Mouse (Mus musculus) heart, postnatal 14 days (tissue): Measurements from ENCODE around the gene Gm20388. TPM values are rescaled to one million over a fixed set of nuclear protein-coding genes. Genes with fewer than 3 reads are reported as not detected.

ENCODE experiments used
- DNase-seq, 2 experiments: peaks; one replicate each; pipeline ENCODE4 v3.0.0; 2021 to 2022
- intact Hi-C: fragments of 180-260 bp; cut with DNase I; formaldehyde crosslinking; loops from one replicate; pipeline ENCODE4 v1.15.1; 2025
- total RNA-seq, 2 experiments: library from RNA; stranded (reverse); gene quantifications; 2 replicates each; pipeline ENCODE4 v1.2.3; 2021

Gm20388 gene
- total RNA-seq, 2 experiments from 2014 or later, result 0.24 TPM; not detected in 1

- DNase-seq, result no peak
- intact Hi-C loops, result loop anchor here (2.0 kb wide), 1 partner anchor 126 kb away; no protein-coding TSS in a partner anchor
Measured at GRCm38 (mm10) chr8:120408241-120409215, 497.9 kb downstream of the Gm20388 start.

- intact Hi-C loops, result loop anchor here (2.0 to 10.0 kb wide), 2 partner anchors 125 to 235 kb away; partner anchors contain the start of gene Fam92b
- no peak for DNase-seq
Measured at GRCm38 (mm10) chr8:120409371-120410013, 498.9 kb downstream of the Gm20388 start.

- intact Hi-C loops, result loop anchor here (10.0 kb wide), 1 partner anchor 236 kb away; the partner anchor contains the start of gene Fam92b
- no peak for DNase-seq
Measured at GRCm38 (mm10) chr8:120411059-120411458, 500.4 kb downstream of the Gm20388 start.

- intact Hi-C loops, result loop anchor here (10.0 kb wide), 1 partner anchor 237 kb away; the partner anchor contains the start of gene Fam92b
- DNase-seq, result no peak
Measured at GRCm38 (mm10) chr8:120411862-120412261, 501.2 kb downstream of the Gm20388 start.

GRCm38 (mm10) chr8:120412357-120412756 is 501.7 kb downstream of the Gm20388 start:
- intact Hi-C loops, result loop anchor here (10.0 kb wide), 1 partner anchor 238 kb away; the partner anchor contains the start of gene Fam92b
- no peak for DNase-seq

- DNase-seq, result no peak
- intact Hi-C loops, result loop anchor here (10.0 kb wide), 1 partner anchor 238 kb away; the partner anchor contains the start of gene Fam92b
Measured at GRCm38 (mm10) chr8:120412911-120413625, 502.4 kb downstream of the Gm20388 start.

GRCm38 (mm10) chr8:120413626-120413988 is 503.0 kb downstream of the Gm20388 start:
- intact Hi-C loops, result loop anchor here (10.0 kb wide), 1 partner anchor 239 kb away; the partner anchor contains the start of gene Fam92b

GRCm38 (mm10) chr8:120414216-120414615 is 503.6 kb downstream of the Gm20388 start:
- DNase-seq, result no peak
- intact Hi-C loops, result loop anchor here (10.0 kb wide), 1 partner anchor 239 kb away; the partner anchor contains the start of gene Fam92b

More at GRCm38 (mm10) chr8:120413626-120413988, 503.0 kb downstream of the Gm20388 start:
- no peak for DNase-seq

GRCm38 (mm10) chr8:120415474-120415873 is 504.8 kb downstream of the Gm20388 start:
- DNase-seq, result no peak
- intact Hi-C loops, result loop anchor here (5.0 to 10.0 kb wide), 2 partner anchors 72 to 241 kb away; partner anchors contain the start of gene Fam92b

GRCm38 (mm10) chr8:120416173-120416521 is 505.5 kb downstream of the Gm20388 start:
- no peak for DNase-seq
- intact Hi-C loops, result loop anchor here (5.0 to 10.0 kb wide), 2 partner anchors 71 to 241 kb away; partner anchors contain the start of gene Fam92b

- intact Hi-C loops, result loop anchor here (5.0 to 10.0 kb wide), 2 partner anchors 71 to 242 kb away; partner anchors contain the start of gene Fam92b
- peak; percentile 78 to 80 for DNase-seq
Measured at GRCm38 (mm10) chr8:120416522-120417394, 506.1 kb downstream of the Gm20388 start.

GRCm38 (mm10) chr8:120418188-120418587 is 507.5 kb downstream of the Gm20388 start:
- DNase-seq, result no peak
- intact Hi-C loops, result loop anchor here (5.0 to 10.0 kb wide), 2 partner anchors 69 to 243 kb away; partner anchors contain the start of gene Fam92b

- no peak for DNase-seq
- intact Hi-C loops, result loop anchor here (5.0 to 10.0 kb wide), 2 partner anchors 68 to 245 kb away; partner anchors contain the start of gene Fam92b
Measured at GRCm38 (mm10) chr8:120419675-120420074, 509.0 kb downstream of the Gm20388 start.

- DNase-seq, result no peak
- intact Hi-C loops, result no loop called here
Measured at GRCm38 (mm10) chr8:120420226-120420625, 509.6 kb downstream of the Gm20388 start.

GRCm38 (mm10) chr8:120421638-120422037 is 511.0 kb downstream of the Gm20388 start:
- DNase-seq, result peak; percentile 44 to 51
- intact Hi-C loops, result no loop called here

- intact Hi-C loops, result no loop called here
- DNase-seq, result no peak
Measured at GRCm38 (mm10) chr8:120422236-120422635, 511.6 kb downstream of the Gm20388 start.

- intact Hi-C loops, result no loop called here
Measured at GRCm38 (mm10) chr8:120423576-120423975, 512.9 kb downstream of the Gm20388 start.

GRCm38 (mm10) chr8:120424829-120425198 is 514.2 kb downstream of the Gm20388 start:
- intact Hi-C loops, result no loop called here
- DNase-seq, result no peak

More at GRCm38 (mm10) chr8:120423576-120423975, 512.9 kb downstream of the Gm20388 start:
- DNase-seq, result no peak
